Mouse (Mus musculus) gastrocnemius, postnatal 14 days (tissue): ENCODE measurements at regions not wholly inside any gene's neighbourhood (a gene's known extent, or its start where the extent isn't known, plus 50 kb on each side); places are given as distances from the start of the nearest gene placed in this dataset.
"Not testable (repeated sequence)": the region's sequence is repeated elsewhere in the genome, so short reads cannot be mapped to it uniquely, and the experiment has no call there.

Source experiments
- DNase-seq: peaks from one replicate; pipeline ENCODE4 v3.0.0; 2021; ENCODE audit warnings: mixed read lengths
- intact Hi-C: fragments of 180-260 bp; cut with DNase I; formaldehyde crosslinking; loops from one replicate; pipeline ENCODE4 v1.15.1; 2025; ENCODE audit warnings: low total_unique reads

- intact Hi-C loops, result no loop called here
Observed at GRCm38 (mm10) chr9:92826708-92827353, 284.8 kb downstream of the Plod2 start.

GRCm38 (mm10) chr9:92836156-92836555, 294.1 kb downstream of the Plod2 start:
- intact Hi-C loops, result not testable (repeated sequence)

More at GRCm38 (mm10) chr9:92826708-92827353, 284.8 kb downstream of the Plod2 start:
- DNase-seq, result no peak

GRCm38 (mm10) chr9:92856410-92857083, 314.5 kb downstream of the Plod2 start:
- intact Hi-C loops, result no loop called here
- no peak for DNase-seq

More at GRCm38 (mm10) chr9:92836156-92836555, 294.1 kb downstream of the Plod2 start:
- not testable (repeated sequence) for DNase-seq

- intact Hi-C loops, result no loop called here
- DNase-seq, result no peak
Observed at GRCm38 (mm10) chr9:92865822-92866221, 323.8 kb downstream of the Plod2 start.

- peak; percentile 22 for DNase-seq
- intact Hi-C loops, result loop anchor here (5.0 kb wide), 1 partner anchor 381 kb away; no protein-coding TSS in a partner anchor
Observed at GRCm38 (mm10) chr9:92878589-92878988, 336.6 kb downstream of the Plod2 start.

- intact Hi-C loops, result loop anchor here (5.0 kb wide), 1 partner anchor 383 kb away; no protein-coding TSS in a partner anchor
- no peak for DNase-seq
Observed at GRCm38 (mm10) chr9:92879812-92880211, 337.8 kb downstream of the Plod2 start.

GRCm38 (mm10) chr9:92882251-92882832, 340.3 kb downstream of the Plod2 start:
- intact Hi-C loops, result no loop called here

GRCm38 (mm10) chr9:92890063-92890462, 348.0 kb downstream of the Plod2 start:
- DNase-seq, result no peak
- intact Hi-C loops, result no loop called here

More at GRCm38 (mm10) chr9:92882251-92882832, 340.3 kb downstream of the Plod2 start:
- DNase-seq, result no peak

- intact Hi-C loops, result no loop called here
- no peak for DNase-seq
Observed at GRCm38 (mm10) chr9:92899733-92900132, 357.7 kb downstream of the Plod2 start.

- intact Hi-C loops, result no loop called here
- no peak for DNase-seq
Observed at GRCm38 (mm10) chr9:92907102-92907501, 365.1 kb downstream of the Plod2 start.

- DNase-seq, result no peak
- intact Hi-C loops, result no loop called here
Observed at GRCm38 (mm10) chr9:92919396-92919795, 377.4 kb downstream of the Plod2 start.

- intact Hi-C loops, result no loop called here
- no peak for DNase-seq
Observed at GRCm38 (mm10) chr9:92930231-92930966, 388.4 kb downstream of the Plod2 start.

- no peak for DNase-seq
- intact Hi-C loops, result no loop called here
Observed at GRCm38 (mm10) chr9:92937802-92938201, 395.8 kb downstream of the Plod2 start.

- DNase-seq, result no peak
- intact Hi-C loops, result no loop called here
Observed at GRCm38 (mm10) chr9:92950092-92950491, 408.1 kb downstream of the Plod2 start.

- no peak for DNase-seq
- intact Hi-C loops, result no loop called here
Observed at GRCm38 (mm10) chr9:92963275-92963674, 421.3 kb downstream of the Plod2 start.

GRCm38 (mm10) chr9:92991759-92992158, 449.7 kb downstream of the Plod2 start:
- intact Hi-C loops, result no loop called here
- DNase-seq, result no peak

- intact Hi-C loops, result no loop called here
- DNase-seq, result no peak
Observed at GRCm38 (mm10) chr9:92996156-92996555, 454.1 kb downstream of the Plod2 start.

- intact Hi-C loops, result no loop called here
- no peak for DNase-seq
Observed at GRCm38 (mm10) chr9:93005182-93005953, 463.3 kb downstream of the Plod2 start.
